Mouse (Mus musculus) CH12.LX (cell line): ENCODE results near the gene Fam209. TPM values are rescaled to one million over a fixed set of nuclear protein-coding genes. Genes with fewer than 3 reads are reported as not detected.

Experiments
- DNase-seq: peaks from one replicate; pipeline ENCODE4 v3.0.0-alpha.2; 2013; ENCODE audit errors: extremely low read depth
- H3K27ac ChIP-seq: 2 replicates; pipeline ENCODE4 v1.5.1; 2012; ENCODE audit warnings: low read depth, mild to moderate bottlenecking, control low read depth, moderate library complexity; ENCODE audit not compliant: insufficient read depth
- H3K27me3 ChIP-seq: replicated peaks from 2 replicates; pipeline ENCODE3; 2012; ENCODE audit warnings: inconsistent platforms
- H3K36me3 ChIP-seq, 2 experiments: replicated peaks in 1 of 2; 2 replicates each; pipeline versions ENCODE3 to v1.6.1; 2012; ENCODE audit warnings: inconsistent platforms in 1 of 2, low read length in 1 of 2, mild to moderate bottlenecking in 1 of 2, mixed read lengths in 1 of 2, moderate library complexity in 1 of 2; ENCODE audit not compliant: control insufficient read depth in 1 of 2, insufficient read depth in 1 of 2
- H3K4me1 ChIP-seq, 2 experiments: 2 replicates each; pipeline ENCODE4 v1.6.1; 2012; ENCODE audit warnings: inconsistent platforms in 1 of 2, moderate library complexity in 1 of 2; ENCODE audit not compliant: insufficient read depth in 2 of 2, control insufficient read depth in 1 of 2
- H3K4me2 ChIP-seq: 2 replicates; pipeline ENCODE4 v1.6.1; 2012; ENCODE audit warnings: low read depth, mild to moderate bottlenecking, control low read depth; ENCODE audit not compliant: poor library complexity, insufficient read depth, severe bottlenecking
- H3K4me3 ChIP-seq, 3 experiments: fragments of 150-350 bp in 1 of 3; sonication (generic) in 1 of 3; replicated peaks in 1 of 3; 2 replicates each; pipeline versions ENCODE3 to v1.5.1; 2011 to 2012; ENCODE audit warnings: low read depth in 2 of 3, low read length in 2 of 3, mild to moderate bottlenecking in 2 of 3, moderate library complexity in 2 of 3, control low read depth in 1 of 3, improper control_type of control experiment in 1 of 3, inconsistent platforms in 1 of 3, mixed read lengths in 1 of 3; ENCODE audit not compliant: poor library complexity in 1 of 3
- H3K79me2 ChIP-seq: replicated peaks from 2 replicates; pipeline ENCODE4 v1.6.1; 2012; ENCODE audit warnings: mild to moderate bottlenecking, moderate library complexity; ENCODE audit not compliant: control insufficient read depth, poor library complexity, insufficient read depth, severe bottlenecking; ENCODE audit errors: extremely low read depth
- H3K9ac ChIP-seq: 2 replicates; pipeline ENCODE4 v1.6.1; 2012; ENCODE audit warnings: low read depth, mild to moderate bottlenecking, control low read depth, moderate library complexity; ENCODE audit not compliant: insufficient read depth
- H3K9me3 ChIP-seq: replicated peaks from 2 replicates; pipeline ENCODE3; 2012; ENCODE audit warnings: low read length, inconsistent platforms, mixed read lengths
- CHD1 ChIP-seq: IDR thresholded peaks from 2 replicates; pipeline ENCODE4 v1.6.1; 2012; ENCODE audit warnings: low read depth, low read length, improper control_type of control experiment, inconsistent platforms
- CHD2 ChIP-seq: IDR thresholded peaks from 2 replicates; pipeline ENCODE4 v1.6.1; 2011; ENCODE audit warnings: low read length, improper control_type of control experiment
- E2F4 ChIP-seq: IDR thresholded peaks from 2 replicates; pipeline ENCODE4 v1.6.1; 2011; ENCODE audit warnings: low read depth, low read length, improper control_type of control experiment; ENCODE audit not compliant: insufficient replicate concordance
- ELF1 ChIP-seq: IDR thresholded peaks from 2 replicates; pipeline ENCODE4 v1.6.1; 2014; ENCODE audit warnings: low read depth, mild to moderate bottlenecking, inconsistent platforms, low read length, improper control_type of control experiment
- EP300 ChIP-seq: IDR thresholded peaks from 2 replicates; pipeline ENCODE4 v1.6.1; 2011; ENCODE audit warnings: low read length, improper control_type of control experiment
- GABPA ChIP-seq: IDR thresholded peaks from 2 replicates; pipeline ENCODE4 v1.6.1; 2012; ENCODE audit warnings: low read depth, low read length, improper control_type of control experiment, inconsistent platforms; ENCODE audit not compliant: insufficient replicate concordance
- HCFC1 ChIP-seq: IDR thresholded peaks from 2 replicates; pipeline ENCODE4 v1.6.1; 2012; ENCODE audit warnings: low read depth, mild to moderate bottlenecking, inconsistent platforms, low read length, improper control_type of control experiment
- IRF4 ChIP-seq: IDR thresholded peaks from 2 replicates; pipeline ENCODE4 v1.6.1; 2014; ENCODE audit warnings: low read depth, mild to moderate bottlenecking, inconsistent platforms, low read length, improper control_type of control experiment
- JUND ChIP-seq: conservative IDR thresholded peaks from 2 replicates; pipeline ENCODE4 v1.6.1; 2011; ENCODE audit warnings: low read depth, low read length, improper control_type of control experiment
- KAT2A ChIP-seq: IDR thresholded peaks from 2 replicates; pipeline ENCODE4 v1.6.1; 2012; ENCODE audit warnings: low read length, improper control_type of control experiment, inconsistent platforms; ENCODE audit not compliant: insufficient replicate concordance
- MAZ ChIP-seq: IDR thresholded peaks from 2 replicates; pipeline ENCODE4 v1.6.1; 2012; ENCODE audit warnings: low read depth, mild to moderate bottlenecking, inconsistent platforms, low read length, improper control_type of control experiment, moderate library complexity
- MEF2A ChIP-seq: IDR thresholded peaks from 2 replicates; pipeline ENCODE4 v1.6.1; 2014; ENCODE audit warnings: low read depth, mild to moderate bottlenecking, inconsistent platforms, low read length, improper control_type of control experiment, borderline replicate concordance
- MYC ChIP-seq: IDR thresholded peaks from 2 replicates; pipeline ENCODE4 v1.6.1; 2011; ENCODE audit warnings: low read depth, mild to moderate bottlenecking, improper control_type of control experiment, low read length
- POLR2AphosphoS2 ChIP-seq: IDR thresholded peaks from 2 replicates; pipeline ENCODE4 v1.6.1; 2011; ENCODE audit warnings: low read depth, low read length, improper control_type of control experiment
- RAD21 ChIP-seq: IDR thresholded peaks from 2 replicates; pipeline ENCODE4 v1.6.1; 2011; ENCODE audit warnings: low read depth, mild to moderate bottlenecking, low read length, improper control_type of control experiment, moderate library complexity
- SIN3A ChIP-seq: IDR thresholded peaks from 2 replicates; pipeline ENCODE4 v1.6.1; 2012; ENCODE audit warnings: low read length, improper control_type of control experiment, inconsistent platforms
- SMC3 ChIP-seq: IDR thresholded peaks from 2 replicates; pipeline ENCODE4 v1.6.1; 2011; ENCODE audit warnings: low read depth, low read length, improper control_type of control experiment
- TBP ChIP-seq: conservative IDR thresholded peaks from 2 replicates; pipeline ENCODE4 v1.6.1; 2011; ENCODE audit warnings: low read depth, low read length, improper control_type of control experiment
- UBTF ChIP-seq: IDR thresholded peaks from 2 replicates; pipeline ENCODE4 v1.6.1; 2012; ENCODE audit warnings: low read depth, mild to moderate bottlenecking, inconsistent platforms, low read length, improper control_type of control experiment, moderate library complexity
- USF2 ChIP-seq: conservative IDR thresholded peaks from 2 replicates; pipeline ENCODE4 v1.6.1; 2011; ENCODE audit warnings: low read depth, low read length, improper control_type of control experiment
- ZKSCAN1 ChIP-seq: IDR thresholded peaks from 2 replicates; pipeline ENCODE4 v1.6.1; 2012; ENCODE audit warnings: low read depth, inconsistent platforms, low read length, improper control_type of control experiment, borderline replicate concordance
- ZMIZ1 ChIP-seq: IDR thresholded peaks from 2 replicates; pipeline ENCODE4 v1.6.1; 2012; ENCODE audit warnings: low read depth, mild to moderate bottlenecking, inconsistent platforms, low read length, improper control_type of control experiment
- ZNF384 ChIP-seq: IDR thresholded peaks from 2 replicates; pipeline ENCODE4 v1.6.1; 2012; ENCODE audit warnings: low read depth, low read length, improper control_type of control experiment, inconsistent platforms
- dilution Hi-C: fragments of 300-500 bp; cut with MboI; formaldehyde crosslinking; loops from 2 replicates; pipeline ENCODE4 v1.14.3; 2020; ENCODE audit warnings: low sequenced_read_pairs; ENCODE audit not compliant: extremely low pct_unique_long_range_greater_than_20kb, extremely low pct_ligation_motif_present
- in situ Hi-C: fragments of 300-500 bp; cut with MboI; formaldehyde crosslinking; loops from 3 replicates; pipeline ENCODE4 v1.14.3; 2019; ENCODE audit warnings: low sequenced_read_pairs, low pct_ligation_motif_present, low pct_unique_long_range_greater_than_20kb, mixed read lengths
- polyA plus RNA-seq: library from polyadenylated mRNA; unstranded; fragments of >175 nt; gene quantifications from 2 replicates; pipeline ENCODE4 v1.2.1, GENCODE M21; 2012; ENCODE audit warnings: low read depth; ENCODE audit not compliant: insufficient read length
- total RNA-seq, 2 experiments: library from RNA; depleted of rRNA; stranded (reverse); fragments of 300-350 nt in 1 of 2; fragments of >200 nt in 1 of 2; gene quantifications; 2 replicates each; pipeline ENCODE4 v1.2.3; 2012 to 2014

The Fam209 gene
- total and polyA plus RNA-seq, 3 experiments: 0.25 to 1.2 TPM; not detected in 1

- Histone ChIP-seq H3K36me3 (peaks cover 0 to 7% of the 10 kb centered on the region in 2 experiments), H3K4me3 (no peak overlapping the region)
Measured at GRCm38 (mm10) chr2:172476707-172477260, 4.5 kb downstream of the Fam209 start.

GRCm38 (mm10) chr2:172477350-172477749 lies 5.0 kb downstream of the Fam209 start:
- Histone ChIP-seq H3K79me2 (no peaks in the 10 kb centered on the region), H3K4me3 (peak overlapping the region; percentile 9 to 53 (median 49)), H3K27me3 (peaks cover 22% of the 10 kb centered on the region)
- dilution Hi-C loops: no loop called here
- TF ChIP-seq POLR2AphosphoS2 (no peak), RAD21 (no peak), MYC (no peak), E2F4 (no peak), SIN3A (no peak), CHD1 (no peak), EP300 (no peak), CHD2 (no peak), IRF4 (no peak), SMC3 (no peak), HCFC1 (no peak), TBP (no peak), ZNF384 (no peak), USF2 (no peak), KAT2A (no peak), UBTF (no peak)
- TF ChIP-seq, all 38 proteins: peak for 0
- in situ Hi-C loops: loop anchor here (10.0 to 25.0 kb wide), 3 partner anchors 297 to 610 kb away; no protein-coding TSS in a partner anchor
- H3K9me3 ChIP-seq: no peaks in the 10 kb centered on the region
- no peak for DNase-seq
- peaks cover 0 to 1% of the 10 kb centered on the region in 2 experiments for H3K36me3 ChIP-seq
- H3K4me2 ChIP-seq: peak overlapping the region; percentile 92
- H3K4me1 ChIP-seq: peaks cover 4 to 11% of the 10 kb centered on the region in 2 experiments; a peak in 3 of 4 replicates
- H3K9ac ChIP-seq: peak overlapping the region; percentile 38
- H3K27ac ChIP-seq: no peak overlapping the region

More at GRCm38 (mm10) chr2:172476707-172477260, 4.5 kb downstream of the Fam209 start:
- dilution Hi-C loops: no loop called here
- in situ Hi-C loops: loop anchor here (10.0 to 25.0 kb wide), 3 partner anchors 298 to 611 kb away; no protein-coding TSS in a partner anchor
- H3K4me1 ChIP-seq: peaks cover 4 to 11% of the 10 kb centered on the region in 2 experiments; a peak in 3 of 4 replicates
- TF ChIP-seq ZKSCAN1 (no peak), ZMIZ1 (no peak), E2F4 (no peak), MYC (no peak), GABPA (no peak), RAD21 (no peak), JUND (no peak), MAZ (no peak), IRF4 (no peak), EP300 (no peak), CHD1 (no peak), KAT2A (no peak), MEF2A (no peak), ZNF384 (no peak), ELF1 (no peak), CHD2 (no peak)
- no peak for DNase-seq
- H3K4me2 ChIP-seq: peak overlapping the region; percentile 92
- H3K79me2 ChIP-seq: no peaks in the 10 kb centered on the region
- H3K9ac ChIP-seq: no peak overlapping the region
- no peaks in the 10 kb centered on the region for H3K9me3 ChIP-seq
- no peak overlapping the region for H3K27ac ChIP-seq
- peaks cover 17% of the 10 kb centered on the region for H3K27me3 ChIP-seq
